Mouse (Mus musculus) telencephalon, adult 2 months (tissue): ENCODE data around the gene Catsperd.
"Not testable (repeated sequence)": the region's sequence is repeated elsewhere in the genome, so short reads cannot be mapped to it uniquely, and the experiment has no call there.

ENCODE experiments used
- DNase-seq: peaks from one replicate; pipeline ENCODE4 v3.0.0-alpha.2; 2011; ENCODE audit warnings: low read depth, low spot score

The Catsperd gene

DNA sequence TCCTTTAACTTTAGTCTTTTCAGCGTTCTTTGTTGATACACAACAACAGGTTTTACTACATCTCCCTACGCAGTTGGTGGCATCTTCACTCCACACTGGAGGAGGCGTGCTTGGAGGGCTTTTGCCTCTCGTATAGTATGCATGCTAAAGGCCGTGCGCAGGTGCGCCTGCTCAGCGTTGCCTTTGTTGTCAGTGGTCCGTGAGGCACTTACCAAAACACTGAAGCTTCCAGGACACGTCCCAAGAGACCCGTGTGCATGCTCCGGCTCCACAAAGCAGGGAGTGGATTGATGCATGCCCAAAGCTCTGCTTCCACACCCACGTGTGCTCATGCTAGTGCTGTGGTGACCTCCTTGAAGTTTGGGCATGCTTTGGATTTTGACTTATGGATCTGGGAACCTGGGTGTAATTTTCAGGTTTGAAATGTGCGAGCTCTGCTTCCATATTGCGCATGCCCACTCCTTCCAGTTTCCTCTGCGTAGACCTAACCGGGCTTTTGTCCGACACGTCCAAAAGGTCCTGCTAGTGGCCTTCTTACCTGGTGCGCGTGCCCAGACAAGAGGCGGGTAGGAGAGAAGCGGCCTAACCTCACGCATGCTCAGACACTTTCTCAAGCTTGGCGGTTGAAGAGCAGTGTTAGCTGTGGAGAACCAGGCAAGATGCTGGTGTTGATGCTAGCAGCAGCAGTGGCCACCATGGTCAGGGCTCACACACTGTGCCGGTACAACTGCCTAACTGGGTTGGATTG lies at the start of gene Catsperd:
Gene Catsperd, plus strand, starts transcription at position 614 of the 748 bp plus-strand sequence.
- DNase-seq = no peak

DNA sequence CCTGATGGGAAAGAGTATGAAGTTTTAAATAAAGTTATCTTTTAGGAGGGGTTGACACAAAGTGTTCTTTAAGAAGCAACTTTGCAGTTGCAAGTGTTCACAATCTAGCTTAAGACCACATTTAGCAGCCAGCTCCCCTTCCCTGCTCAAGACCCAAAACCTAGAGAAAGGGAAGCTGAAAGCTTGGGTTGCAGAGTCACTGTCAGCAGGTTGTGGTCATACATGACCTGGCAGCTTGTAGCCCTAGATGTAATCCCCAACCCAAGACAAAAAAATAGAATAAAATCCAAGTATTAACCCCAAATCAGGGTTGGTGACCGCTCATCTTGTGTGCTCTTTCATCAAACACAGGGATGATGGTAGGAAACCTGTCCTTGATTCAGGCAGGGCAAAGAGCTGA lies 44.9 kb upstream of the Catsperd start:
- no peak for DNase-seq

DNA sequence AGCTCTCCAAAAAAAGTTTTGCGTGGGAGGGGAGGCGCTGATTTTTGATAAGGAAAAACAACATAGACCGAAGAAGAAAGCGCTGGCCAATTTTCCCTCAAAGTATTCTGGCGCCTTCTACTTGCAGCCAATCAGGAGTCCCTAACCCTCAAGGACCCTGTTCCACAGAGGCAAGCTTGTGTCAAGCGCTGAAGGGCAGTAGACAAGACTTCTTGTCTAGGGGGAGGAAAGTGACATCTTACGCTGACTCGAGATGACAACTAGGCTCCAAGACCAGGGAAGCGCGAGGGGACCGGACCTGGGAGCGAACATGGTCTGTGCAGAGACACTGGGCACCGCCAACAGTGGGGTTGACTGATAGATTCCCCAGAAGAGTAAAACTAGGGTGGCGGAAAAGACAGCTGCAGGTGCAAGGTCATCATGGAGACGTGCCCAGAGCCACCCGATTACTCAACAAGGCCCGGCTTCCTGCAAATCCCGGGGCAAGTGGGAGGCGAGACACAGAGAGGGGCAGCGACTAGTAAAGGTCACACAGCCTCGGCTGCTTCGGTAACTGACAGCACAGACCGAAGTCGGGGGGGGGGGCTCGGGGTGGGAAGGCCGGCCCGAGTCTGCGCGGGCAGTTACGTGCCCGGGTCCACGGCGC lies 44.2 kb upstream of the Catsperd start:
- no peak for DNase-seq

DNA sequence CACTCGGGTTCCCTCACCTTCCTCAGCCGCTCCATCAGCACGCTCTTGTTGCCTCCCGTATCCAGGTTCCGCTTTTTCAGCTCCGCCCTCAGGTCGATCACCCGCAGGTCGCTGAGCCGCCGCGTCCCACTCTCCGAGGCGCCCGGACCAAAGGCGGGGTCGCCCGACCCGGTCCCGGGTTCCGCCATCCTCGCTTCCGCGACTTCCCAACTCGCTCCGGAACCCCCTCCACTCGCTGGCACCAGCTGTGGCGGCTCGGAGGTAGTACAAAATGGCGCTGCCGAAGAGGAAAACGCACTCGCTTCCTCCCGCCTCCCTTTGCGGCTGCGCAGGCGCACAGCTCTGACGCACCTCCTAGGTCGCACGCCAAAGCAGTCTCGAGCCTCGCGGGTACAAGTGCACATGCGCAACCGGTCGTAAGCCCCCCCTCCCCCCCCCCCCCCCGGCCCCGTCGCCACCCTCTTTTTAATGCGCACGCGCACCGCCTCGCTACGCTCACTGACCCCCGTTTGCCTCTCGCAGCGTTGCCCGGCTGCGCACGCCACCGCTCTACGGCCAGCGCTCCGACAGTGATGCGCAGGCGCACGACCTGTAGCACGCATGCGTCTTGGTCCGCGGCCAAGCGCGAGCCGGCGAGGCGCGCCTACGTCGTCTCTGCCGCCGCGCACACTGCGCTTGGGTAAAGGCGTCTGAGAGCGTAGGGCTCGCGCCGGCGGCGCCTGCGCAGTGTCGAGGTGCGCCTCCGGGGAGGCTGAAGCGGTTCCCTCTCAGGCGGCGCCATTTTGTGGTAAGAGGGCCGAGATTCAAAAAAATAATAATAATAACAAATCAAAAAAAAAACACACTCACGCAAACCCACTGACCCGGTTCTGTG lies 43.4 kb upstream of the Catsperd start, which contains the start of the genes Safb2 and Safb:
Gene Safb2, minus strand, starts transcription at position 329 of the 874 bp plus-strand sequence.
Gene Safb, plus strand, starts transcription at position 569 of the 874 bp plus-strand sequence.
- peak; percentile 98 for DNase-seq

DNA sequence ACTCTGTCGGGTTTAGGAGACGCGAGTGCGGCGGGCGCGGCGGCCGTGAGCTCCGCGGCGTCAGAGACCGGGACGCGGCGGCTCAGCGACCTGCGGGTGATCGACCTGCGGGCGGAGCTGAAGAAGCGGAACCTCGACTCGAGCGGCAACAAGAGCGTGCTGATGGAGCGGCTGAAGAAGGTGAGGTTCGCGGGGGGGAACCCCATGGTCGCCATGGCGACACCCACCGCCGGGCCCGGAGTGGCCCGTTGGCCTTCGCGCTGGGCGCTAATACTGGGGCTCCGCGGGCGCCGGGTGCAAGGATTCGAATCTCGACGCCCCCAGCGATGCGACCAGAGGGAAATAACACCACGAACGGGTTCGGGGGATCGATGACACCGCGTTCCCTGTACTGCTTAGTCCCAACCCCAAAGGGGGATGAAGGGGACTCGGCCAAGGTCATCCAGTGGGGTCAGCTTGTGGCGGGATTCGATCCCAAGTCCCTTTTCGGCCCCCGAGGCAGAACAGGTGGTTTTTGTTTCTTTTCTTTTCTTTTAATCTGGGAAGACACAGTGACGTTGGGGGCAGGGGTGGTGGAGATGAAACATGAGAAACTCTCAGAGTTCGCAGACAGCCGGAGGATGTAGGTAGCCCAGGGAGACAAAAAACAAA lies 42.6 kb upstream of the Catsperd start:
- peak; percentile 16 for DNase-seq

DNA sequence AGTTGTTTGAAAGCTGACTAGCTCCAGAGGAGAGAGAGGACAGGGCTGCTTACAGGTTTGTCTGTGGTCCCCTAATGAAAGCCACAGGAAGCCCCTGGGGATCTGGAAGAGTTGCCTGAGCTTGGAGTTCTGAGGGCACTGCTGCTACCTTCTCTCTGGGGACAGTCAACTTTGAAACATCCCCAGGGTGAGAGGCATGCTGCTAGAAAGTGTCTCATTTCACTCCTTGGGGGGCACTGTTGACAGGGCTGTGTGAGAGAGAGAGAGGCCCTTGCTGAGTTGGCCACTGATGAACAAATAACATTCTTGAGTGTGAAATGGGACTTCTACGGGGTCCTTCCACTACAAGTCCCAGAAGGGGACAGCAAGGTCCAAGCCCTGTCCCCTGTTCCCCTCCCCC lies 40.2 kb upstream of the Catsperd start:
- DNase-seq = no peak

DNA sequence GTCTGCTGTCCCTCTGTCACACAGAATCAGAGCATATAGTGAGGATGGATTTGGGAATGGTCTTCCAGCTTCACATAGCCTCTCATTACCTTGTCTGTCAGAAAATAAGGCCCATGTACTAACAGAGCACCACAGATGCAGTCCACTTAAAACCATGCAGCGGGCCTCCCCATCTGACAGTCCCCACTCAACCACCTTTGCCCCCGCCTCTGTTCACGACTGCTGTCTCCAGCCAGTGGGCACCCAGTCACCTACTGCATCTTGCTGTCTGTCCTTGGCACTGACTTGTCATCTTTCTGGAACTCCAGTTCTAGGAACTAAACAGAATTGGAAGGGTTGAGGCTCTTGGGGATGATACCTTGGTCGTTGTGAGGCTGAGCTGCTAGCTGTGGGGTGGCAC lies 39.0 kb upstream of the Catsperd start:
- no peak for DNase-seq

DNA sequence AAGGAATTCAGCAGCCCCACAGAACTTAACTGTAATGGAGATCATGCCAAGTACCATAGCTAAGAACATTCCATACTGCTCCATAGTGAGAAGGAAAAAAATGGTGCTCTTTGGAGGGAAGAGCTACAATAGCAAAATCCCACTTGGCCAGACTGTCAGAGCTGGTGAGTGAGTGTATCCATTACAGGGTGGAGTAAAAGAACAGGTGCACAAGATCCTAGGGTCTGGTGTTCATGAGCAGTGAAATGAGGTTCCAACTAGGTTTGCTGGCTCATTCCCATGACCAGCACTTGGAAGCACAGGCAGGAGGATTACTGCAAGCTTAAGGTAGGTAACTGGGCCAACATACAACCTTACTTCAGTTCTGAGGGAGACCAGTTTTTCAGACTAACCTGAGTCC lies 35.4 kb upstream of the Catsperd start:
- DNase-seq = no peak

DNA sequence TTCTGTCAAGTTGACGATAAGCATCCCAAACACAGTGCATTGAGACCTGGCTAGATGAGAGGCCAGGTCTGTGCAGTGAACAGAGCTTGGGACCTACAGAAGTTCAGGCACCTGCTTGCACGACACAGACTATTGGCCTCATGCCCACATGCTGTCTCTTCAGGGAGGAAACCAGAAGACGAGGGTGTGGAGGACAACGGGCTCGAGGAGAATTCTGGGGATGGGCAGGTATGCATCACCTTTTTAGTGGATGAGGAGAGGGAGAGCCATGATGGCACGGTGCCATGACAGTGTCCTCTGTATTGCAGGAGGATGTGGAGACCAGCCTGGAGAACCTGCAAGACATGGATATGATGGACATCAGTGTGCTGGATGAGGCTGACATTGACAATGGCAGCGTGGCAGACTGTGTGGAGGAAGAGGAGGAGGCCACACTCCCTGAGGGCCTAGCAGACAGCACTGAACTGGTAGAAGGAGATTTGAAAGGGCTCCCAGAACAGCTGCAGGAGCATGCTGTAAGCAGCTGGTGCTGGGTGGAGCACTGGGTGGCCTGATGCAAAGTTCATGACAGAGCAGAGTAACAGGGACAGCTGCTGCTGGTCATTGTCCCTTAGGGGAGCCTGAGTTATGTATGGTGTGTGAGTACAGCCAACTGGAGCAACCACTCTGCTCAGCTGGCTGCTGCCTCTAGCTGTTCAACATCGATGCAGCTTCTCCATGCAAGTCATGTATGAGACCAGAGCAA lies 34.2 kb upstream of the Catsperd start:
- no peak for DNase-seq

DNA sequence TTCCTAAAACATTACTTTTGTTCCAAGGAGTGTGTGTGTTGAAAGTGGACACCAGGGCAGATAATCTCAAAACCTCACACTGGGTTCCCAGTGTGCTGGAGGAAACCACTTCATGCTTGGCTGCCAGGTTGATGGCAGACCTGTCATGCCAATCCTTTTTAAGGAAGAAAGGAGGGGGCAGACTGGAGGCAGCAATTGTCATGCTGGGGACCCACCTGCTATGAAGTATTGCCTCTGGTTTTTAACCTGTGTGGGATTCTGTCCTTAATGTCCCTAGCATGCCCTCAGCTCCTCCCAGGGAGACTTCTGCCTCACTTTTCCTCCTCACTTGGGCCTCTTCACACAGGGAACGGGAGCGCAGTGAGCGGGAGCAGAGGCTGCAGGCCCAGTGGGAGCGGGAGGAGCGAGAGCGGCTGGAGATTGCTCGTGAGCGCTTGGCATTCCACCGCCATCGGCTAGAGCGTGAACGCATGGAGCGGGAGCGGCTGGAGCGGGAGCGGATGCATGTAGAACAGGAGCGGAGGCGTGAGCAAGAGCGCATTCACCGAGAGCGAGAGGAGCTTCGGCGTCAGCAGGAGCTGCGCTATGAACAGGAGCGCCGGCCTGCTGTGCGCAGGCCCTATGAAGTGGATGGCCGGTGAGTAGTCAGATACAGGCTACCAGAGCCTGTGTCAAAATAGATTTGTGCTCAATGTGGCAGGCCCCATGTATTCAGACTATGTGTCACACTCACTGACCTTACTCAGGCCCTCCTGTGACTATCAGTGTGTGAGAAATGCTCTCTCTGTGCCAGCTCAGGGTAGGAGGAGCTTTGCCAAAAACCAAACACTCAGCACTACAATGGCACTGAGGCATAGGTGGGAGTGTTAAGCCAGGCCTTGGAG lies 24.5 kb upstream of the Catsperd start:
- no peak for DNase-seq

DNA sequence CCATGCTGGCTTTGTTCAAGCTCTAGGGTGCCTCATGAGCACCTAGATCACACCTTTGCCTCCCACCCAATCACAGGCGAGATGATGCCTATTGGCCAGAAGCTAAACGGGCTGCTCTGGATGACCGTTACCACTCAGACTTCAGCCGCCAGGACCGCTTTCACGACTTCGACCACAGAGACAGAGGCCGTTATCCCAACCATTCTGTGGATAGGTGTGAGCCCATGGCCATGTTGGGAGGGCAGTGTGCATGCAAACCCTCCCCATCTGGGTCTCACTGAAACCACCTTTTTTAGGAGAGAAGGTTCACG lies 23.9 kb upstream of the Catsperd start:
- no peak for DNase-seq

DNA sequence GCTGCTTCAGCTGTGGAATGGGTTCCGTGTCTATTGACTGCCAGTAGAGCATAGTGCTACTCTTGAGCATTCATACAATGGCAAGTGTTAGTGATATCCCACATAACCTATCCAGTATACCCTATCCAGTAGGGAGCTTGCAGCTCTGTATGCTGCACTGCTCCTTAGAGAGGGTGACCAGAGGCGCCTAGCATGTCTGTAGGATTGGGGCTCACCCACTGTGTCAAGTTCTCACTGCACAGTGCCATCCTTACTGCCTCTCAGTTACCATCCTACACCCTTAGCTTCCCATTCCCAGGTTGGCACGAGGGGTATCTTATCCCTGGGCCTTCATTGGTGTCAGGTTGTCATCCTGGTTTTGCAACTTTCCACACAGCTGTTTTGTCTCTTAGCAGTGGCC lies 23.5 kb upstream of the Catsperd start:
- no peak for DNase-seq

DNA sequence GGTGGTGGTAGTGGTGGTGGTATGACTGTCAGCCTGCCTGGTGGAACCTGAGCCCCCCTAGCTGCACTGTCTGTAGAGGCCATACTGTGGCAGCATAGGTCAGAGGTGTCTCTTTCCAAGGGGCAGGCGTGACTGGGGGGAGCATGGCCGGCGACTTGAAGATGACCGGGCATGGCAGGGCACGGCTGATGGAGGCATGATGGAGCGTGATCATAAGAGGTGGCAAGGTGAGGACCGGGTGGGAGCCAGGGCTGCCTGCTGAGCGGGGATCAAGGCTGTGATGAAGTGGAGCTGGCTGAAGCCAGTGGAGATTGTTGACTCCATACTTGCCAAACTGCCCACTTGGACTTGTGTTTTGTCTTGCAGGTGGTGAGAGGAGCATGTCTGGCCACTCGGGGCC lies 22.5 kb upstream of the Catsperd start:
- no peak for DNase-seq

DNA sequence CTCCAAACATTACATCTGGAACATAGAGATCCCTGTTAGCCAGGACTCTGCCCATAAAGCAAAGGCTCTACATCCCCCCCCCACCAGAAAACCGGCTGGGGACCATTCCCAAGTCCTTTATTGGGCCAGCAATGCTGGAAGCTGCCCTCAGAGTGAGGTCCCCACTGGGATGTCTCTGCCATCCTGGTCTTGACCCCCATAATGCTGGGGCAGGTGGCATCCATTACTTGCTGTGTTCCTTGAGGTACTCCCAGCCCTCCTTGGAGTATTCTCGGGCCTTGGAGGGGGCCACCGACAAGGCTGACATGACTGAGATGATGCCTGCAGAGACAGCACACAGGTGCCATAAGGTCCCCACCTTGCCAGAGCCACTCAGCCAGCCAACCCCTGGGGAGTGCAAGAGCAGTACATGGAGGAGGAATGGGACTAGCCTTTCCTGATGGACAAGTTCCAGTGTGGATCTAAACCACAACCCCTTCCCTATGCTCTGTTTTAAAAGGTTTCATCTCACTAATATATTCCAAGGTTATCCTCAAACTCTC lies 20.4 kb upstream of the Catsperd start:
- no peak for DNase-seq

DNA sequence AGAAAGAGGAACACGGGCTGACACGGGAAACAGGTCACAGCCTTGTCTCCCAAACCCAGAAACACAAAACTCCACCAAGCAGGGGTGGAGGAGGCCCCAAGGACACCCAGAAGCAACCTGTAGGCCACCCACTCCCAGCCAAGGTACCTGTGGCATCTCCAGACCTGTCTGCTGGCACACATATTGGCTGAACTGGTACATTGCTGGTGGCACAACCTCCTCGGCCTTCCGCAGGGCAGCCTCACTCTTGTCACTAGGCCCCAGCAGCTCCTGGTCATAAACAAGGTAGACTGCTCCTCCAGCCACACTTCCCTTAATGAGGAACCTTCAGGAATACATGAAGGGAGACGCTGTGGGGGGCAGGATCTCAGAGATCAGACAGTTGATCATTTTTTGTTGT lies 19.2 kb upstream of the Catsperd start:
- no peak for DNase-seq

DNA sequence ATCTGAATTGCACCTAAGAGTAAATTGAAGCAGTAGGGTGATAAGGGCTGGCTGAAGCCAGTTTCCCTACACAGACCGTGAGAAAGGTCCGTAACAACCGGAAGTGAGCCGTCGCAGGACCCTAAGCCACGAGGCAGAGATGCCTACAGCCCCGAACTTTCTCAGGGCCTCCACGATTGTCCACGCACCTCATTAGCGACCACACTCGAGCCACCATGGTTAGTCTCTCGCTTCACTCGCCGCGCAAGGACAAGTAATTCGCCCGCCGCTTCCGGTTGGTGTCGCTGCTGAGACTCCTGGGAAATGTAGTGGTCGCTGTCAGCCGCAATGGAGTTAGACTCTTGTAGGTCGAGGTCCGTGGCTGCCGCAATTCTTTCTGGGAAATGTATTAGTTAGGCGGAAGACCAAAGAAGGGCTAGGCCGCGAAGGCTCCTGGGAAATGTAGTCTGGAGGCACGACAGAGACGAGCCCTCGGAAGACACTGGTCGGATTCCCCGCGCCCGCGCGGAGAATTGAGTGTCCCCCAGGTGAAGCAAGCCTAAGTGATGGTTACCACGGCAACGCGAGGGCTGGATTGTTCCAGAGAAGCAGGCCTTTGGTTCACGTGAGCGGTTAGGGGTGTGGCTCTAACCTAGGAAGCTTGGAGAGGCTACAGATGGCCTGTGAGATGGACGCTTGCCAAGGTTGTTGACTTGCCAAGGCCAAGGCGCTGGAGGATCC lies 18.3 kb upstream of the Catsperd start, which contains the start of gene 2410015M20Rik:
Gene 2410015M20Rik, minus strand, starts transcription at position 320 of the 720 bp plus-strand sequence.
- DNase-seq = peak; percentile 99

DNA sequence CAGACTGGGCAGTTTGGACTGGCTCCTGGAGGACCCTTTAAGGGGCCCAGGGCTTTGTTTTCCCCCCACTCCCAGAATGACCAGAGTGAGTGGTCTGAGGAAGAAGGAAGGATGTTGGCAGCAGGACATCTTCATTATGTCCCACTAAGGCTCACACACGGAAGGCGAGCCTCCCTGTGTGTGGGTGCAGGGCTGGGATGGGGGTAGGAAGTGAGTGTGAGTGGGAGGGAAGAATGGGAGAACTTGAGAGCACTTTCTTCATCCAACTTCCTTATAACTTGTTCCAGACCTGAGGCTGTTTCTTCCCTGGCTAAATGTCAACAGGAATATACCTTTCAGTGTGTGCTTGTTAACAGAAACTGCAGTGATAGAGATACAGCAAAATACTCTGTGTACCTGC lies 16.6 kb upstream of the Catsperd start:
- DNase-seq = no peak

DNA sequence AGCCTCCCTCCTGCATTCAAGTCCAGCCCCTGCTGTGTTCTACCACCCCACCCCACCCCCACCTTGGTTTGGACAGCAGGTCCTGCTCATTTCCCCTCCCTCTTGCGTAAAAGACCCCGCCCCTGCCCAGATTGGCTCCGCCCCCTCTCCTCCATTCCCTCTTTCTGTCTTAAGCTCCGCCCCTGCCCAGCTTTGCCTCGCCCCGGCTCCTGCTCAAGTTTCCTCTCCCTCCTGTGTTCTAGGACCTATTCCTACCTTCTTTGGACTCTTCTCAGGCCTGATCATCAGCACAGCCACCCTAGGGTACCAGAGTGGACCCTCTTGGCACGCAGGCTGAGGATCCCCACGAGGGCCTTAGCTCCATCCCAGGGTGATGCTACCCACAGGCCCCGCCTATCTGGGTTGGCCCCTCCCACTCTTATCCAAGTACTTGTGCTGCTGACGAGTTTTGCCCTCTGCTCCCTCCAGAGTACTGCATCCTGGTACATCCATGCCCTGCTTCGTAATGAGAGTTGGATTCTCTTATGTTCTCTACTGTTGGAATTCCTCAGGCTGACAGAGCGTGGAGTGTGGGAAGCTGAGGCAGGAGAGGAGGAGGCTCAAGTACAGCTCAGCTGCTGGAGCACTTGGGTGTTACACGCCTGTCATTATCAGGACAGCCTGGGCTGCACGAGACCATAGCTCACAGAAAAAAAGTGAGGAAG lies 15.9 kb upstream of the Catsperd start:
- no peak for DNase-seq

DNA sequence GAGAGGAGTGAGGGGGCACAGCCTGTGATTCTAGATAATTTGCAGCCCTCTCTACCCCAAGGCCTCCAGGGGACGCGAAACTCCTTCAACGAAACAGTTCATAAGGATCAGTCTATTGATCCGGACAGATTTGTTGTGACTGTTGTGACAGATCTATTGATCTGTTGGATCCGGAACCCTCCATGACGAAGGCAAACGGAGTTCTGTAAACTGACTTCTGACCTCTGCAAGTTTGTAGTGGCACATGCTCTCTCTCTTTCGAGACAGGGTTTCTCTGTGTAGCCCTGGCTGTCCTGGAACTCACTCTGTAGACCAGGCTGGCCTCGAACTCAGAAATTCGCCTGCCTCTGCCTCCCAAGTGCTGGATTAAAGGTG lies 15.4 kb upstream of the Catsperd start:
- not testable (repeated sequence) for DNase-seq
